Mouse (Mus musculus) spleen, adult 2 months (tissue): Measurements from ENCODE around the gene Bicc1.

Experiments used
- CTCF ChIP-seq: fragments of 200-500 bp; IDR thresholded peaks from 2 replicates; pipeline ENCODE4 v1.5.1; 2011; ENCODE audit warnings: mild to moderate bottlenecking, inconsistent platforms; ENCODE audit not compliant: insufficient read depth, insufficient read length, insufficient replicate concordance; ENCODE audit errors: extremely low read depth
- POLR2A ChIP-seq: fragments of 200-500 bp; IDR thresholded peaks from 2 replicates; pipeline ENCODE4 v1.6.1; 2011; ENCODE audit warnings: low read depth, low read length, inconsistent platforms

- TF ChIP-seq POLR2A (no peak), CTCF (no peak)
These were observed 238.0 kb downstream of the Bicc1 start for GRCm38 (mm10) chr10:70921481-70921880.
